Mouse (Mus musculus): ENCODE measurements around the gene Il6st.
"Not testable (repeated sequence)": the region's sequence is repeated elsewhere in the genome, so short reads cannot be mapped to it uniquely, and the experiment has no call there.

Gene Il6st

GRCm38 (mm10) chr13:112463868-112464625 lies at the start of gene Il6st:
Gene Il6st, plus strand, starts transcription at chr13:112464070.
- DNase-seq (ENCODE audit: low spot score in 2 of 2), result peak; percentile 95 to 97

GRCm38 (mm10) chr13:112415896-112416295 lies 48.0 kb upstream of the Il6st start:
- DNase-seq (ENCODE audit: low spot score in 2 of 2), result no peak

- no peak for DNase-seq (ENCODE audit: low spot score in 2 of 2)
These were observed 47.3 kb upstream of the Il6st start for GRCm38 (mm10) chr13:112416410-112417162.

GRCm38 (mm10) chr13:112417163-112417523 lies 46.7 kb upstream of the Il6st start:
- DNase-seq (ENCODE audit: low spot score in 2 of 2), result no peak

GRCm38 (mm10) chr13:112417861-112418423 lies 45.9 kb upstream of the Il6st start:
- DNase-seq (ENCODE audit: low spot score in 2 of 2), result no peak

- no peak for DNase-seq (ENCODE audit: low spot score in 2 of 2)
These were observed 45.3 kb upstream of the Il6st start for GRCm38 (mm10) chr13:112418595-112418994.

GRCm38 (mm10) chr13:112424212-112424611 lies 39.7 kb upstream of the Il6st start:
- DNase-seq (ENCODE audit: low spot score in 2 of 2), result no peak

- DNase-seq (ENCODE audit: low spot score in 2 of 2), result no peak
These were observed 39.2 kb upstream of the Il6st start for GRCm38 (mm10) chr13:112424635-112425034.

GRCm38 (mm10) chr13:112425181-112425654 lies 38.7 kb upstream of the Il6st start:
- peak in 1 of 2 experiments; percentile 0 for DNase-seq (ENCODE audit: low spot score in 2 of 2)

GRCm38 (mm10) chr13:112426265-112427135 lies 37.4 kb upstream of the Il6st start:
- no peak for DNase-seq (ENCODE audit: low spot score in 2 of 2)

GRCm38 (mm10) chr13:112427136-112427470 lies 36.8 kb upstream of the Il6st start:
- not testable (repeated sequence) for DNase-seq (ENCODE audit: low spot score in 2 of 2)

GRCm38 (mm10) chr13:112427521-112427920 lies 36.3 kb upstream of the Il6st start:
- no peak for DNase-seq (ENCODE audit: low spot score in 2 of 2)

- DNase-seq (ENCODE audit: low spot score in 2 of 2), result no peak
These were observed 30.6 kb upstream of the Il6st start for GRCm38 (mm10) chr13:112433271-112433670.

- DNase-seq (ENCODE audit: low spot score in 2 of 2), result no peak
These were observed 28.4 kb upstream of the Il6st start for GRCm38 (mm10) chr13:112435241-112436075.

GRCm38 (mm10) chr13:112436288-112436687 lies 27.6 kb upstream of the Il6st start:
- DNase-seq (ENCODE audit: low spot score in 2 of 2), result no peak

- DNase-seq (ENCODE audit: low spot score in 2 of 2), result no peak
These were observed 25.6 kb upstream of the Il6st start for GRCm38 (mm10) chr13:112438001-112438868.

GRCm38 (mm10) chr13:112439105-112439818 lies 24.6 kb upstream of the Il6st start:
- DNase-seq (ENCODE audit: low spot score in 2 of 2), result no peak

GRCm38 (mm10) chr13:112439917-112440361 lies 23.9 kb upstream of the Il6st start:
- DNase-seq (ENCODE audit: low spot score in 2 of 2), result peak in 1 of 2 experiments; percentile 38

GRCm38 (mm10) chr13:112440668-112441067 lies 23.2 kb upstream of the Il6st start:
- DNase-seq (ENCODE audit: low spot score in 2 of 2), result no peak

All from urinary bladder, postnatal 36 days (tissue).